In the genomic region with DNA sequence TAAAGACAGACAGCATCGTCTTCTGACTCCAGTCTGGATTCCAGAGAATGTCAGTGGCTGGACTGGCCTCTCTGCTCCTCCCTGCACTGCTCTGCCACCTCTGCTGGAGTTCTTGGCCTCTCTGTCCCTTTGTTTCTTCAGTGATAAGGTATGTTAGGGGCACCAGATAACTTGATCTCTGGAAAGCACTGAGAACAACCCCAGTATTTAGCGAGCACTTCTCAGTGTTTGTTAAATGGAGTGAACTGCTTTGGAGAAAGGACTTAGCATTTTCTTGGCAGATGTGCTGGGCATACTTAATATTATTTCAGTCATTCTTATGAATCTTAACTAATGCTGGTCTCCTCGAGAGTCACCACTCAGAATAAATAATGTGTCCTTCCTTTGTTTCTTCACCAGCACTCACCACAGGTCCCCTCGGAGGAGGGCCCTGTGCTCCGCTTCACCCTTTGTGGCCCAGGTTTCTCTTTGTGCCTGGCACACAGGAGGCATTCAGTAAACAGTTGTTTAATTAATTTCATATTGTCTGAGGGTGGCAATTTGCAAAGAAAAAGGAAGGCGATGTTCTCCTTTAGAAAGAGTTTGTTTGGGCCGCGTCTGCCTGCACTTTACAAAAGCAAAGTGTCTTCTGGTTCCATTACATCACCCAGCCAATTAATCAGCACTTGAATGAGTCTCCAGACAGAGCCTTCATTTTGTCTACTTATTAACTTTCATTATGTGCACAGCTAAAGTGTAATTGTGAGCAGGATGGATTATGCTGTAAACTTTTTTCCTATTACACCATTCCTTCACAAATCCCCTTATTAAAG, we compare ENCODE assay signal across 12 mouse cellular contexts.
DNase-seq lines count a peak whose midpoint lies in the region; ATAC-seq and TF ChIP-seq lines count a peak whose summit lies in the region.
"Had no signal": no experiment of that assay in that cellular context is flagged by ENCODE, and none has a peak within 500 bp of the region (broad histone marks: within the 10 kb centered on the region; RNA-seq: fewer than 3 reads in every experiment).

No protein-coding gene starts in this region.

- peak; percentile 76 for ATAC-seq in hindbrain, embryonic 15.5 days (ENCODE audit: low FRiP score, low read depth)
- ATAC-seq in neural tube, embryonic 15.5 days (ENCODE audit: low FRiP score): 0 out of 2 replicates have a peak, but pooled peaks have one; percentile 45
- ATAC-seq: activated CD4-positive, CD25-positive, alpha-beta regulatory T cell, adult 4 months had no signal

- H3K4me2 ChIP-seq in hindbrain, embryonic 15.5 days: no peak overlapping the region
- no peak overlapping the region for H3K4me2 ChIP-seq in neural tube, embryonic 15.5 days

- H3K36me3 ChIP-seq in hindbrain, embryonic 15.5 days: no peaks in the 10 kb centered on the region
- no peaks in the 10 kb centered on the region for H3K36me3 ChIP-seq in neural tube, embryonic 15.5 days
- H3K36me3 ChIP-seq: heart, embryonic 10.5 days had no signal

- no peaks in the 10 kb centered on the region for H3K9me3 ChIP-seq in hindbrain, embryonic 15.5 days
- no peaks in the 10 kb centered on the region for H3K9me3 ChIP-seq in neural tube, embryonic 15.5 days (replicated peaks)
- H3K9me3 ChIP-seq: heart, embryonic 10.5 days had no signal

- H3K4me3 ChIP-seq in layer of hippocampus, adult 2 months: no peak overlapping the region
- no peak overlapping the region for H3K4me3 ChIP-seq in hindbrain, embryonic 15.5 days
- no peak overlapping the region for H3K4me3 ChIP-seq in neural tube, embryonic 15.5 days (replicated peaks)
- H3K4me3 ChIP-seq: heart, embryonic 10.5 days had no signal

- TF ChIP-seq CTCF in layer of hippocampus, adult 2 months (conservative IDR thresholded peaks at IDR 0.05): no peak

- peak overlapping the region; percentile 15; the same call in 1 of the 2 replicates for H3K27ac ChIP-seq in layer of hippocampus, adult 2 months
- H3K27ac ChIP-seq in hindbrain, embryonic 15.5 days (replicated peaks): 0 out of 2 replicates have a peak overlapping the region, but pooled peaks have one; percentile 7
- H3K27ac ChIP-seq in neural tube, embryonic 15.5 days (replicated peaks): no peak overlapping the region
- H3K27ac ChIP-seq: heart, embryonic 10.5 days; liver, embryonic 14.5 days had no signal

- whole genome bisulfite sequencing in hindbrain, embryonic 15.5 days: 15% methylated on average over 8 of the region's 8 CpGs
- WGBS in neural tube, embryonic 15.5 days: 14% methylated on average over 8 of the region's 8 CpGs

- H3K27me3 ChIP-seq in hindbrain, embryonic 15.5 days: no peaks in the 10 kb centered on the region; the same call in 1 of the 2 replicates
- H3K27me3 ChIP-seq in neural tube, embryonic 15.5 days (replicated peaks): peaks cover 13% of the 10 kb centered on the region; the same call in 1 of the 2 replicates

- peak; percentile 11 for DNase-seq in cerebellum, adult 11-12 months
- DNase-seq in cerebellum, adult 11 months: no peak
- no peak for DNase-seq in layer of hippocampus, adult 2 months (ENCODE audit: low spot score in 2 of 2)
- no peak for DNase-seq in layer of hippocampus, adult 11-12 months (ENCODE audit: low spot score)
- no peak for DNase-seq in adrenal gland, postnatal 4 days (ENCODE audit: low spot score in 2 of 2)
- DNase-seq in natural killer cell, adult 2 months (ENCODE audit: low spot score in 2 of 2): no peak
- DNase-seq: layer of hippocampus, postnatal 36 days had no signal

- 0 out of 2 replicates have a peak, but pooled peaks cover 9% of the 10 kb centered on the region for H3K4me1 ChIP-seq in hindbrain, embryonic 15.5 days (replicated peaks)
- 0 out of 2 replicates have a peak, but pooled peaks cover 7% of the 10 kb centered on the region for H3K4me1 ChIP-seq in neural tube, embryonic 15.5 days
- H3K4me1 ChIP-seq: heart, embryonic 10.5 days had no signal

- H3K9ac ChIP-seq in hindbrain, embryonic 15.5 days: no peak overlapping the region
- no peak overlapping the region for H3K9ac ChIP-seq in neural tube, embryonic 15.5 days (replicated peaks)
- H3K9ac ChIP-seq: liver, embryonic 14.5 days had no signal
